Mouse (Mus musculus) limb, embryonic 13.5 days (tissue): ENCODE data around the gene Rasl11a. TPM values are rescaled to one million over a fixed set of nuclear protein-coding genes. Genes with fewer than 3 reads are reported as not detected.

Source experiments
- ATAC-seq: fragments of 200-750 bp; cut with Nextera tagmentation; 2 replicates; pipeline ENCODE4 v1.8.0; 2017; ENCODE audit warnings: low read depth, moderate number of reproducible peaks, moderate TSS enrichment; ENCODE audit not compliant: low FRiP score
- H3K27ac ChIP-seq: fragments of 300-500 bp; sonication (generic); 2 replicates; pipeline ENCODE4 v1.5.1; 2015; ENCODE audit warnings: inconsistent platforms, mild to moderate bottlenecking, moderate library complexity
- H3K27me3 ChIP-seq: fragments of 300-500 bp; sonication (generic); 2 replicates; pipeline ENCODE4 v1.6.1; 2015; ENCODE audit warnings: mild to moderate bottlenecking, inconsistent platforms
- H3K36me3 ChIP-seq: fragments of 300-500 bp; sonication (generic); 2 replicates; pipeline ENCODE4 v1.6.1; 2015; ENCODE audit warnings: inconsistent platforms, mild to moderate bottlenecking, moderate library complexity
- H3K4me1 ChIP-seq: fragments of 300-500 bp; sonication (generic); 2 replicates; pipeline ENCODE4 v1.6.1; 2015; ENCODE audit warnings: inconsistent platforms
- H3K4me2 ChIP-seq: fragments of 300-500 bp; sonication (generic); replicated peaks from 2 replicates; pipeline ENCODE4 v1.6.1; 2015; ENCODE audit warnings: inconsistent platforms, mild to moderate bottlenecking, moderate library complexity
- H3K4me3 ChIP-seq: fragments of 300-500 bp; sonication (generic); 2 replicates; pipeline ENCODE4 v1.5.1; 2015; ENCODE audit warnings: moderate library complexity, mild to moderate bottlenecking, inconsistent platforms
- H3K9ac ChIP-seq: fragments of 300-500 bp; sonication (generic); 2 replicates; pipeline ENCODE4 v1.6.1; 2015; ENCODE audit warnings: mild to moderate bottlenecking, inconsistent platforms
- H3K9me3 ChIP-seq: fragments of 300-500 bp; sonication (generic); 2 replicates; pipeline ENCODE4 v1.6.1; 2016; ENCODE audit warnings: inconsistent platforms
- WGBS: fragments of 180-500 bp; shearing (Covaris S2); methylation state at CpG from one replicate; pipeline ENCODE4 v1.1.7; 2015; 5-methylcytosine and 5-hydroxymethylcytosine counted together
- polyA plus RNA-seq: library from polyadenylated mRNA; unstranded; fragments of >200 nt; fragmentation: Nextera tagmentation; extraction: Ambion mirVana; gene quantifications from 2 replicates; pipeline ENCODE4 v1.2.1, GENCODE M21; 2015

The Rasl11a gene
- polyA plus RNA-seq, 1 experiment from 2014 or later: 18.1 TPM

DNA sequence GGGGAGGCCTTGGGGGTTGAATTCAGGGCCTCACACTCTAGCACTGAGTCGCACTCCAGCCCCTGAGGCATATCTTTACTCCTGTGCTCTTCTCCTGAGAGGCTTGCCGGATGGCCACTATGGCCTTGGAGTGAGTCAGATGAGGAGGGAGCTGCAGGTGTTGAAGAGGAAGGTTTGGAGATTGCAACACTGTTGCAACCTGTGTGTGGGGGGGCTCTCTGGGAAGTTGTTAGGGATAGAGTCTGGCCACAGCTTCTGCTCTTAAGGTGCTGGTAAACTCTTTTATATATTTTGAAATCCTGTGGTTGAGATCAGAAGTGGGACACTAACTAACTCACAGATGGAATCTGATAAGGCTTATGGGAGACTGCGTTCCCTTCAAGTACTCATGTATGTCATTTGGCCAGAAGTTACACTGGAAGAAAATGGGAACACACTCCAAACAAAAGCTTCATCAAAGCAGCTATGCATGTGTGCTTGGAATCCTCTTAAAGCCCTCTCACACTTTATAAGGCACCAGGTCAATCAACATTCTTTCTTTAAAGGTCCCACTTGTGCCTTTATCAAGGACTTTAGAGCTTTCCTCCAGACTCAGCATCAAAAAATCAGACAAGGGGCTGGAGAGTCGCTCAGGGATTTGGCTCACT lies 4.2 kb downstream of the Rasl11a start:
- WGBS: 92% methylated on average over 4 of the region's 4 CpGs
- H3K9ac ChIP-seq: no peak overlapping the region
- H3K27ac ChIP-seq: no peak overlapping the region
- no peaks in the 10 kb centered on the region for H3K36me3 ChIP-seq
- no peak overlapping the region for H3K4me3 ChIP-seq
- no peak for ATAC-seq
- no peaks in the 10 kb centered on the region for H3K27me3 ChIP-seq
- H3K9me3 ChIP-seq: no peaks in the 10 kb centered on the region
- H3K4me1 ChIP-seq: peaks cover 18% of the 10 kb centered on the region
- no peak overlapping the region for H3K4me2 ChIP-seq

DNA sequence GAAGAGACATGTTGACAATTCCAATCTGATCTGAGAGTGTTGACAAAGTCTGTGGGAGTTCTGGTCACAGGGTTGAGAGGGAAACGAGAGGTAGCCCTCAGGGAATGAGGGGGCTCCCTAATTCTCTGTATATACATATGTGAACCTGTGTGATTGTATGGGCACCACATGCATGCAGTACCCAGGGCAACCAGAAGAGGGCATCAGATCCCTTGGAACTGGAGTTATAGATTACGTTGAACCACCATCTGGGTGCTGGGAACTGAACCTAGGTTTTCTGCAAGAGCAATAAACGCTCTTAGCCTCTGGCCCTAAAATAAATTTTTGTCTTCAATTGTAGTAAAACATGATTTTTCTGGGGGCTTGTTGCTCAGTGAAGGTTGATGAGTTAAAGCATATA lies 11.2 kb downstream of the Rasl11a start:
- ATAC-seq: no peak
- Histone ChIP-seq H3K36me3 (no peaks in the 10 kb centered on the region), H3K4me2 (no peak overlapping the region), H3K27ac (no peak overlapping the region), H3K4me1 (no peaks in the 10 kb centered on the region), H3K27me3 (no peaks in the 10 kb centered on the region), H3K9ac (no peak overlapping the region), H3K9me3 (no peaks in the 10 kb centered on the region), H3K4me3 (no peak overlapping the region)
- WGBS: 92% methylated on average over 3 of the region's 3 CpGs

DNA sequence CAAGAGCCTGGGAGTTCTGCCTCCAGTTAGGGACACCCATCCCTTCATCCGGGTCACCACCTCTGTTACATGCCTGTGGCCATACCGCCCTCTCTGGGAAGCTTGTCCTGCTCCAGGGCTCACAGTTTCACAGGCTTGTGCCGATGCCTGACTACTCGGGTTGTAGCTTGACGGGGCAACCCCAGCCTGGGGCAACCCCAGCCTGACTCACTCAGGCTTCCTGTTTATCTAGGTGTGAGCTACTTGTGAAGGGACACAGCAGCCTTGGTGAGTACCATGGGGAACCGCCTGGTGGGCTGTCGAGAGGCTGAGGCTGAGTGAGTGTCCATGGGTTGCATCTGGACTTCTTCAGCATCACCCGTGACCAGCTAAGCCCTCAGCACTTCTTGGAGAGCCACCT lies 12.7 kb downstream of the Rasl11a start:
- no peak overlapping the region for H3K9ac ChIP-seq
- H3K36me3 ChIP-seq: no peaks in the 10 kb centered on the region
- WGBS: 74% methylated on average over 8 of the region's 8 CpGs
- no peak overlapping the region for H3K27ac ChIP-seq
- no peaks in the 10 kb centered on the region for H3K27me3 ChIP-seq
- no peaks in the 10 kb centered on the region for H3K4me1 ChIP-seq
- H3K9me3 ChIP-seq: no peaks in the 10 kb centered on the region
- H3K4me3 ChIP-seq: no peak overlapping the region
- ATAC-seq: no peak
- no peak overlapping the region for H3K4me2 ChIP-seq

DNA sequence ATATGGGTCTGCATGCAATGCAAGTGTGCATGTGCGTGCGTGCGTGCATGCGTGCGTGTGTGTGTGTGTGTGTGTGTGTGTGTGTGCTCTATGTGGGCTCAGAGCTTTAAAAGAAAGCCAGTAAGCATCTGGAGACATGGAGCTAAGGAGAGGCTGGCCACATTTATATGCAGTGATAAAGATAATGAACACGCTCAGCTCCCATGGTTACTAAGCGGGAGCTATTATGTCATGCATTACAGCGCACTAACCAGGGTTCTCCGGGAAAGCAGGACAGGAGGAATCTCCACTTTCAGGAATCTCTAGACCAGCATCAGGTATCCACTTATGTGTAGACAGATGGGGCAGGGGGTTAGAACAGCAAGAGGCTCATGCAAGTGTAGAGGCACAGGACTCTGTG lies 13.9 kb downstream of the Rasl11a start:
- no peak overlapping the region for H3K4me3 ChIP-seq
- no peaks in the 10 kb centered on the region for H3K36me3 ChIP-seq
- H3K27me3 ChIP-seq: no peaks in the 10 kb centered on the region
- ATAC-seq: no peak
- no peak overlapping the region for H3K27ac ChIP-seq
- no peak overlapping the region for H3K4me2 ChIP-seq
- no peaks in the 10 kb centered on the region for H3K9me3 ChIP-seq
- no peak overlapping the region for H3K9ac ChIP-seq
- no peaks in the 10 kb centered on the region for H3K4me1 ChIP-seq
- 90% methylated on average over 9 of the region's 9 CpGs for WGBS

DNA sequence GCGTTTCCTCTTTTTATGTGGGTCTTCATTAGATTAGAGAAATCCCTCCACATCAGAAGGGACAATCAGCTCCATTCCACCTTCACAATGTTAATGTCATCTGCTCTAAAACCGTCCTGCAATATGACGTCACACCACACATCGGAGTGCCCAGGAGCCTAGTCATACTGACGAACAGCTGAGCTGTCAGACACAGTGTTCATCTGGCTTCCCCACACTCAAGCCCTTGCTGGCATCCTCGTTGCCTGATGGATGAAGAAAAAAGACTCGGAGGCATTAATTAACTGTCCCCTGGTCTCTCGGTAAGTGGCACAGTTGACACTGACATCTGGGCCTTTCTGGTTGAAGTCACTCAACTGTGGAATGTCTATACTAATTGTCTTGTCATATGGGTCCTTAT lies 14.4 kb downstream of the Rasl11a start:
- Histone ChIP-seq H3K4me2 (no peak overlapping the region), H3K4me1 (no peaks in the 10 kb centered on the region), H3K4me3 (no peak overlapping the region), H3K27ac (no peak overlapping the region), H3K27me3 (no peaks in the 10 kb centered on the region), H3K36me3 (no peaks in the 10 kb centered on the region), H3K9me3 (no peaks in the 10 kb centered on the region), H3K9ac (no peak overlapping the region)
- no peak for ATAC-seq
- WGBS: 81% methylated on average over 8 of the region's 8 CpGs

DNA sequence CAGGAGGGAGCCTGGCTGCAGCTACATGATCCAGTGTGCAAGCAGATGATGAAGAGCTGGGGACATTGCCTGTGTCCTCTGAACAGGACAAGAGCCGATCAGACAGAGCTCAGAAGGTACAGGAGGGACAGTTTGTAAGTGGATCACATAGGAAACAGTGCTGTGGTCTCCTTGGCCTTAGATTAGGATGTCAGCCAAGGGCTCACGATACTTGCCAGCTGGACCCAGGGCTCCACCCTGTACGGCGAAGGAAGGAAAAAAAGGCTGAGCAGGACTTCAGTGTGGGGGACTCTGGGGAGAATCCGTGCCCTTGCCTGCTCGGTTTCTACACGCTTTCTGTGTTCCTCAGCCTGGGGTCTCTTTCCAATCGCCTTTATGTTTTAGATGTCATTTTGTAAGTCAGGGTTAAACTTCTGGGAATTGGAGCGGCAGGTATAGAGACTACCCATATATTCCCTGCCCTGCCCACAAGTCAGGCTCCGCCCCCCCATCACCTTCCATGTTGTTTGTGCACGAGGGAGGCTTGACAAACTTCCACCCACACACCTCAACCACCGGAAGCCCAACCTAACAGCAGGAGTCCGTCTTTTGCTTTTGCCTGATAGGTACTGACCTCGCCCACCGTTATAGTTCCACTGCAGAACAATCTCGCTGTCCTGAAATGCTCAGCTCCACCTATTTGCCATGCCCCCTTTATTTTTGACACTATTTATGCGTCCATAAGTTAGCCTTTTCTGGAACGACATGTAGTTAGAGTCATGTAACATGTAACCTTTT lies 15.5 kb downstream of the Rasl11a start:
- no peaks in the 10 kb centered on the region for H3K36me3 ChIP-seq
- H3K27ac ChIP-seq: no peak overlapping the region
- H3K4me1 ChIP-seq: no peaks in the 10 kb centered on the region
- H3K9ac ChIP-seq: no peak overlapping the region
- H3K27me3 ChIP-seq: no peaks in the 10 kb centered on the region
- 80% methylated on average over 18 of the region's 18 CpGs for WGBS
- no peak overlapping the region for H3K4me3 ChIP-seq
- no peak for ATAC-seq
- no peaks in the 10 kb centered on the region for H3K9me3 ChIP-seq
- H3K4me2 ChIP-seq: no peak overlapping the region

DNA sequence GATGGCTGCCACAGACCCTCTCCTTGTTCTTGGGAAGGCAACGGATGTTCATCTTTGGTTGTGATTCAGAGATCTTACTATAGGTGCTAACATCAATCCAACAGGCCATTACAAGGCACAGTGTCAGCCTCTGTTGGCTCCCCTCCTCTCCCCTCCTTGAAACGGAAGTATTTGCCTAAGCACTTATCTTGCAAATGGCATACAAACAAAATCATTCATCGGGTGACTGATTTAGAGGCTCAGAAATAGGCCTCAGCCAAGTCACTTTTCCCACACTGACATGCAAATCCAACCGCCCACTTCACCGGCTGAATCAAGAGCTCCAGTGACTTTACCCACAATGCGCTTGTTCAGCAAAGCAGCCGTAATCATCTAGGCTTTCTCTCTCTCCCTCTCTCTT lies 16.7 kb downstream of the Rasl11a start:
- Histone ChIP-seq H3K9me3 (no peaks in the 10 kb centered on the region), H3K36me3 (no peaks in the 10 kb centered on the region), H3K27ac (no peak overlapping the region), H3K9ac (no peak overlapping the region), H3K4me3 (no peak overlapping the region), H3K27me3 (no peaks in the 10 kb centered on the region), H3K4me1 (no peaks in the 10 kb centered on the region), H3K4me2 (no peak overlapping the region)
- 65% methylated on average over 7 of the region's 7 CpGs for WGBS
- no peak for ATAC-seq

DNA sequence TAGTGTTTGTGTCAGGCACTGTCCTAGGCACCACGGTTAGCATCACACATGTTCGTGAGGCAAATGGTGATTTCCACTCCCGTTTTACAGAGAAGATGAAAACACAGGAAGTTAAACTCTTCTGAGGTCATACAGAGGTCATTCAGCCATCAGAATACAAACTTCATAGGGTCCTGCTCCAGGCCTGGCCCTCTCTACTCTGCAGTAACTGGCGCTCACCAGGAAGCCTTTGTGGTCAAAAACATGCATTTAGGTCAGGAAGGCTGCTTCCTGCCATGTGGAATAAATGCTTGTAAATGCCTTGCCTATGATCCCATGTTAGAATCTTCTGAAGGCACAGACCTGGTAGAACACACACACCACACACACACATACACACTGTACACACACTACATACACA lies 20.6 kb downstream of the Rasl11a start:
- no peak overlapping the region for H3K27ac ChIP-seq
- no peaks in the 10 kb centered on the region for H3K36me3 ChIP-seq
- no peak for ATAC-seq
- no peak overlapping the region for H3K4me2 ChIP-seq
- H3K9me3 ChIP-seq: no peaks in the 10 kb centered on the region
- 58% methylated on average over 4 of the region's 4 CpGs for WGBS
- no peaks in the 10 kb centered on the region for H3K27me3 ChIP-seq
- peaks cover 9% of the 10 kb centered on the region for H3K4me1 ChIP-seq
- H3K9ac ChIP-seq: no peak overlapping the region
- H3K4me3 ChIP-seq: no peak overlapping the region

DNA sequence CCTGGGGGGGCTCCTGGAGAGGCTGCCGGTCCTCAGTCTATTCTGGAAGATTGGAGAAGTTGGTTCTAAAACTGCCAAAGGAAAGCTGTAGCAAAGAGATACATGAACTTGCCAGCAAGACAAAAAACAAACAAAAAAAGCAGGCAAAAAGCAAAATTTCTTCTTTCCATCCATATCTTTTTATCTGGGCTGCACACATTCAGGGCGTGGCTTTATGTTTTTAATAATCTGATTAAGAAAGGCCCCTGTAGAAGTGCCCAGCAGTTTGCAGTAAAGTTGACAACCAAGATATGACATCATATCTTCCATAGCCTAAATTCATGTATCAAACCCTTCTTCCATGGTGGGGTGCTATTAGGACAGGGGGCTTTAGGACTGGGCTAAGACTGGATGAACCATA lies 21.4 kb downstream of the Rasl11a start:
- H3K27me3 ChIP-seq: no peaks in the 10 kb centered on the region
- H3K36me3 ChIP-seq: no peaks in the 10 kb centered on the region
- peaks cover 9% of the 10 kb centered on the region for H3K4me1 ChIP-seq
- no peak overlapping the region for H3K4me3 ChIP-seq
- no peak overlapping the region for H3K4me2 ChIP-seq
- no peak overlapping the region for H3K27ac ChIP-seq
- no peak overlapping the region for H3K9ac ChIP-seq
- 91% methylated on average over 2 of the region's 2 CpGs for WGBS
- ATAC-seq: no peak
- H3K9me3 ChIP-seq: no peaks in the 10 kb centered on the region

DNA sequence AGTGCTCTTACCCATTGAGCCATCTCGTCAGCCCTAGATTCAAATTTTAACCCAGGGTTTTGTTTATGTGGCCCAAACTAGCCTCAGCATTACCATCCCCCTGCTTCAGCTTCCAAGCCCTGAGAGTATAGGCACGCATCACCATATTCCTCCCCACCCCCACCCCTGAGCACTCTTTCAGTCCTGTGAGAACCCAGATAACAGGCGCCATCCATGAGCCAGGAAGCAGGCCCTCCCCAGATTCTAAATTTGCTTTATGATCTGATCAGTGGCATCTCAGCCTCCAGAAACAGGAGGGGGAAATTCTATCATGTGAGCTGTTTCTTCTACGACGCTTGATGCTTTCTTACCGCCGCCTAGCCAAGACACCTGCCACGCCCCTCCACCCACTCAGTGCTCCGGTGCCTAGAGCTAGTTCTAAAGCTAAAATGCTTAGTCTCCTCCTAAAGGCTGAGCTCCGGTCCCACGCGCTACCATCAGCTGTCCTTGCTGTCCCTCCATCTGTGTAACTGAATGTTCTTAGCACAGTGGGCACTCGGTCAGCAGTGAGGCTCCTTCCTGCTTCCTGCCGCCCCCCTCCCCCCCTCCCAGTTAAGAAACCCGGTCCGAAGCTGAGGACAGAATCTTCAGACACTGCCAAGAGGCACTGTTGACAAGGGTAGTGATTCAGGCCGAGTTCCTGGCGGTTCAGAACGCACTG lies 22.5 kb downstream of the Rasl11a start:
- Histone ChIP-seq H3K27ac (no peak overlapping the region), H3K4me2 (peak overlapping the region; percentile 56), H3K4me1 (peaks cover 9% of the 10 kb centered on the region), H3K9me3 (no peaks in the 10 kb centered on the region), H3K36me3 (no peaks in the 10 kb centered on the region), H3K4me3 (peak overlapping the region; percentile 25), H3K27me3 (no peaks in the 10 kb centered on the region), H3K9ac (peak overlapping the region; percentile 50)
- WGBS: 7% methylated on average over 19 of the region's 19 CpGs
- ATAC-seq: no peak

DNA sequence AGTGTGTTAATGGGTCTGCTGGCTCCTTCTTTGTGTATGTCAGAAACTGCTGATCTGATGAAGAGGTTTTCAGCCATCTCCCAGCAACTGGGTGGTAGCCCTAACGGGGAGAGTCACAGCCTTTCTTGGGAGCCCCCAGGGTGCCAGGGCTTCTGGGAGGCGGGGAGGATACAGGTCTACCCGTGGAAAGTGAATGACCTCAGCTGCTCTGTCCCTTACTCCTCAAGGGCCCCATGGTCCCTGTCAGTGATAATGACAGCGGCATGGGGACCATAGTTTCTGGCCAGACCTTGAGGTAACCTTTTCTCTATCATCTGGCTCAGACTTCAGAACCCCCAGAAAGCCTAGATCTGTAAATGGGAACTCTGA lies 23.1 kb downstream of the Rasl11a start:
- Histone ChIP-seq H3K9ac (peak overlapping the region; percentile 50), H3K27ac (no peak overlapping the region), H3K4me1 (peaks cover 9% of the 10 kb centered on the region), H3K4me3 (no peak overlapping the region), H3K4me2 (peak overlapping the region; percentile 56), H3K9me3 (no peaks in the 10 kb centered on the region), H3K36me3 (no peaks in the 10 kb centered on the region), H3K27me3 (no peaks in the 10 kb centered on the region)
- ATAC-seq: no peak
- WGBS: 17% methylated on average over 4 of the region's 4 CpGs

DNA sequence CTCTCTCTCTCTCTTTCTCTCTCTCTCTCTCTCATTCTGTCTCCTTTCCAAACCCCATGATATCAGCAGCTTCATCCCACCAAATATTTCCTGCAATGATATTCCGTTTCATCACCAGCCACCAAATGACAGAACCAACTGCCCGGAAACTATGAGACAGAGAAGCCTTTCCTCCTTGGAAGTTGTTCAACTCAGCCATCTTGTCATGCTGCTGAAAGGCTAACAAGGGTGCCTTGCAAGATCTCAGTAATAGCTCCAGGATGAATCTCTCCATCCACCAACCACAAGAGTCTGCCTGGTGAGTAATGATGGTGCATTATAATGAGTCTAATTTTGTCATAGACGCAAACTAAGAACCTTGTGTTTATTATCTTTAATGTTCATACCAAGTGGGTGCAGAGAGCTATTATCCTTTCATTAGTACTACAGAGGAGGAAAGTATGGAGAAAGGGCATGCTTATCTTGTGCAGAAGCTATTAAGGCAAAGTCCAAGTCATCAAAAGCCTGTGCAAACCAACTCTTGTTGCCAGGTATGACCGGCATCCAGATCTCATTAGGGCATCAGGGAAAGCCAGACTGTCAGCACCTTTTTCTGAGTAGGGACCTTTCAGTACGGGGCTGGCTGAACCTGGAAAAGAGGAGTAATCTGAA lies 28.2 kb downstream of the Rasl11a start:
- no peaks in the 10 kb centered on the region for H3K9me3 ChIP-seq
- no peak overlapping the region for H3K27ac ChIP-seq
- H3K4me3 ChIP-seq: no peak overlapping the region
- no peaks in the 10 kb centered on the region for H3K4me1 ChIP-seq
- no peak overlapping the region for H3K4me2 ChIP-seq
- no peak for ATAC-seq
- H3K9ac ChIP-seq: no peak overlapping the region
- WGBS: 89% methylated on average over 5 of the region's 5 CpGs
- no peaks in the 10 kb centered on the region for H3K27me3 ChIP-seq
- H3K36me3 ChIP-seq: no peaks in the 10 kb centered on the region
